Mouse (Mus musculus) megakaryocyte-erythroid progenitor cell, adult 5-6 weeks (primary cell): ENCODE data around the gene Sos1. TPM values are rescaled to one million over a fixed set of nuclear protein-coding genes. Genes with fewer than 3 reads are reported as not detected.
A peak's percentile ranks its signal among the peaks of the same experiment; 100 is the strongest.

Source experiments
- ATAC-seq: replicated peaks from 2 replicates; pipeline ENCODE4 v1.8.0; 2016; ENCODE audit warnings: mild to moderate bottlenecking, inconsistent platforms; ENCODE audit not compliant: severe bottlenecking, poor library complexity, low FRiP score, low TSS enrichment
- total RNA-seq, 2 experiments: library from RNA; stranded (forward) in 1 of 2; stranded (reverse) in 1 of 2; fragments of 200-1000, 215-1000 nt in 1 of 2; fragments of >200 nt in 1 of 2; fragmentation: Nextera tagmentation in 1 of 2; gene quantifications; 2 replicates each; pipeline ENCODE4 v1.2.3; 2014 to 2017

The Sos1 gene
- total RNA-seq, 2 experiments from 2014 or later: 17.4 to 31.3 TPM

GRCm38 (mm10) chr17:80496607-80497170 is 16.4 kb upstream of the Sos1 start:
- ATAC-seq: no peak

GRCm38 (mm10) chr17:80496185-80496584 is 15.9 kb upstream of the Sos1 start:
- no peak for ATAC-seq

- no peak for ATAC-seq
Observed at GRCm38 (mm10) chr17:80493891-80494290, 13.6 kb upstream of the Sos1 start.

- ATAC-seq: 0 out of 2 replicates have a peak, but pooled peaks have one; percentile 37
Observed at GRCm38 (mm10) chr17:80492811-80493210, 12.6 kb upstream of the Sos1 start.

- ATAC-seq: no peak
Observed at GRCm38 (mm10) chr17:80492274-80492673, 12.0 kb upstream of the Sos1 start.

- no peak for ATAC-seq
Observed at GRCm38 (mm10) chr17:80490166-80490565, 9.9 kb upstream of the Sos1 start.

GRCm38 (mm10) chr17:80488918-80489317 is 8.7 kb upstream of the Sos1 start:
- ATAC-seq: no peak

GRCm38 (mm10) chr17:80485160-80485559 is 4.9 kb upstream of the Sos1 start:
- no peak for ATAC-seq

- ATAC-seq: no peak
Observed at GRCm38 (mm10) chr17:80480855-80481224, 587 bp upstream of the Sos1 start.

- ATAC-seq: peak; percentile 24
Observed at GRCm38 (mm10) chr17:80479295-80480030, 790 bp downstream of the Sos1 start.

- no peak for ATAC-seq
Observed at GRCm38 (mm10) chr17:80477679-80478078, 2.6 kb downstream of the Sos1 start.

GRCm38 (mm10) chr17:80476496-80476895 is 3.8 kb downstream of the Sos1 start:
- peak; percentile 86 for ATAC-seq

- peak; percentile 57 for ATAC-seq
Observed at GRCm38 (mm10) chr17:80471056-80471802, 9.0 kb downstream of the Sos1 start.

- peak; percentile 93 for ATAC-seq
Observed at GRCm38 (mm10) chr17:80468417-80468894, 11.8 kb downstream of the Sos1 start.

- ATAC-seq: no peak
Observed at GRCm38 (mm10) chr17:80460258-80460657, 20.0 kb downstream of the Sos1 start.

GRCm38 (mm10) chr17:80455648-80456047 is 24.6 kb downstream of the Sos1 start:
- peak; percentile 70; the same call in 1 of the 2 replicates for ATAC-seq

GRCm38 (mm10) chr17:80450426-80451030 is 29.7 kb downstream of the Sos1 start:
- no peak for ATAC-seq

GRCm38 (mm10) chr17:80446470-80446869 is 33.8 kb downstream of the Sos1 start:
- no peak for ATAC-seq

- no peak for ATAC-seq
Observed at GRCm38 (mm10) chr17:80445433-80445832, 34.8 kb downstream of the Sos1 start.

GRCm38 (mm10) chr17:80435680-80436079 is 44.6 kb downstream of the Sos1 start:
- no peak for ATAC-seq
